In genomic region chr4:155120583-155120982, GRCm38 (mm10) we compare ENCODE assay signal across 11 mouse cellular contexts. TPM values are rescaled to one million over a fixed set of nuclear protein-coding genes. Genes with fewer than 3 reads are reported as not detected.
DNase-seq lines count a peak whose midpoint lies in the region; ATAC-seq and TF ChIP-seq lines count a peak whose summit lies in the region.
"Had no signal": no experiment of that assay in that cellular context is flagged by ENCODE, and none has a peak within 500 bp of the region (broad histone marks: within the 10 kb centered on the region; RNA-seq: fewer than 3 reads in every experiment).

No protein-coding gene starts in this region.

- H3K27ac ChIP-seq in heart, embryonic 12.5 days (ENCODE audit: poor library complexity, severe bottlenecking) = no peak overlapping the region
- peak overlapping the region; percentile 65; the same call in 1 of the 2 replicates for H3K27ac ChIP-seq in embryonic facial prominence, embryonic 10.5 days (replicated peaks)
- H3K27ac ChIP-seq in limb, embryonic 14.5 days (replicated peaks; ENCODE audit: low read depth, low read length) = peak overlapping the region; percentile 15
- no peak overlapping the region for H3K27ac ChIP-seq in midbrain, embryonic 15.5 days
- H3K27ac ChIP-seq: hindbrain, embryonic 14.5 days; neural tube, embryonic 13.5 days had no signal

- no peak overlapping the region for H3K4me2 ChIP-seq in heart, embryonic 12.5 days
- no peak overlapping the region for H3K4me2 ChIP-seq in limb, embryonic 14.5 days (replicated peaks; ENCODE audit: low read depth, low read length, severe bottlenecking)
- H3K4me2 ChIP-seq in myocyte (ENCODE audit: low read depth) = no peak overlapping the region
- no peak overlapping the region for H3K4me2 ChIP-seq in midbrain, embryonic 15.5 days
- H3K4me2 ChIP-seq: hindbrain, embryonic 14.5 days; neural tube, embryonic 13.5 days had no signal

- no peaks in the 10 kb centered on the region for H3K27me3 ChIP-seq in heart, embryonic 12.5 days (replicated peaks)
- no peaks in the 10 kb centered on the region for H3K27me3 ChIP-seq in embryonic facial prominence, embryonic 10.5 days (replicated peaks; ENCODE audit: low read depth, poor library complexity, severe bottlenecking)
- H3K27me3 ChIP-seq in limb, embryonic 14.5 days (ENCODE audit: control insufficient read depth, insufficient read depth, low read length) = no peaks in the 10 kb centered on the region
- no peaks in the 10 kb centered on the region for H3K27me3 ChIP-seq in myocyte (ENCODE audit: control insufficient read depth, insufficient read depth, insufficient read length)
- H3K27me3 ChIP-seq in midbrain, embryonic 15.5 days (replicated peaks) = no peaks in the 10 kb centered on the region
- H3K27me3 ChIP-seq: neural tube, embryonic 13.5 days had no signal

- no peak overlapping the region for H3ac ChIP-seq in myocyte (ENCODE audit: control insufficient read depth, insufficient read length)

- H3K9ac ChIP-seq in heart, embryonic 12.5 days = 0 out of 2 replicates have a peak overlapping the region, but pooled peaks have one; percentile 15
- no peak overlapping the region for H3K9ac ChIP-seq in limb, embryonic 14.5 days (ENCODE audit: low read depth, low read length, severe bottlenecking)
- H3K9ac ChIP-seq in midbrain, embryonic 15.5 days = no peak overlapping the region
- H3K9ac ChIP-seq: hindbrain, embryonic 14.5 days; neural tube, embryonic 13.5 days had no signal

- H3K79me2 ChIP-seq in myocyte (ENCODE audit: control insufficient read depth, insufficient read depth) = no peaks in the 10 kb centered on the region

- H3K4me3 ChIP-seq in heart, embryonic 12.5 days = no peak overlapping the region
- H3K4me3 ChIP-seq in embryonic facial prominence, embryonic 10.5 days = no peak overlapping the region
- H3K4me3 ChIP-seq in limb, embryonic 14.5 days (replicated peaks; ENCODE audit: low read length) = no peak overlapping the region
- no peak overlapping the region for H3K4me3 ChIP-seq in myocyte
- no peak overlapping the region for H3K4me3 ChIP-seq in midbrain, embryonic 15.5 days
- H3K4me3 ChIP-seq: neural tube, embryonic 13.5 days had no signal

- H3K36me3 ChIP-seq in heart, embryonic 12.5 days = peaks cover 8% of the 10 kb centered on the region; the same call in 1 of the 2 replicates
- H3K36me3 ChIP-seq in embryonic facial prominence, embryonic 10.5 days (replicated peaks) = no peaks in the 10 kb centered on the region; the same call in 1 of the 2 replicates
- H3K36me3 ChIP-seq in limb, embryonic 14.5 days (ENCODE audit: control insufficient read depth, insufficient read depth, low read length) = no peaks in the 10 kb centered on the region
- H3K36me3 ChIP-seq in myocyte (ENCODE audit: control insufficient read depth, insufficient read depth) = no peaks in the 10 kb centered on the region
- H3K36me3 ChIP-seq in midbrain, embryonic 15.5 days (replicated peaks) = no peaks in the 10 kb centered on the region
- H3K36me3 ChIP-seq: neural tube, embryonic 13.5 days had no signal

- peaks cover 58% of the 10 kb centered on the region for H3K4me1 ChIP-seq in heart, embryonic 12.5 days (replicated peaks)
- peaks cover 75% of the 10 kb centered on the region for H3K4me1 ChIP-seq in embryonic facial prominence, embryonic 10.5 days
- peaks cover 48% of the 10 kb centered on the region for H3K4me1 ChIP-seq in limb, embryonic 14.5 days (ENCODE audit: control insufficient read depth, insufficient read depth, low read length)
- H3K4me1 ChIP-seq in midbrain, embryonic 15.5 days = peaks cover 18% of the 10 kb centered on the region

- no peak for TF ChIP-seq POLR2A in limb, embryonic 14.5 days (IDR thresholded peaks at IDR 0.05; ENCODE audit: borderline replicate concordance, extremely low read depth, insufficient read depth, insufficient read length)
- TF ChIP-seq POLR2A in myocyte (IDR thresholded peaks at IDR 0.05; ENCODE audit: insufficient read length, low read depth) = no peak

- no peak for DNase-seq in heart, adult 9 months (ENCODE audit: low spot score in 2 of 2)
- DNase-seq in embryonic facial prominence, embryonic 10.5 days (ENCODE audit: low spot score) = no peak
- DNase-seq in limb, embryonic 14.5 days (ENCODE audit: low spot score) = no peak
- DNase-seq in right cerebral cortex, postnatal 14 days = no peak
- DNase-seq in ovary, postnatal 14 days (ENCODE audit: low spot score) = no peak

- WGBS in heart, embryonic 12.5 days = 51% methylated on average over 5 of the region's 5 CpGs
- 78% methylated on average over 5 of the region's 5 CpGs for WGBS in embryonic facial prominence, embryonic 10.5 days
- 46% methylated on average over 5 of the region's 5 CpGs for WGBS in limb, embryonic 14.5 days
- 88% methylated on average over 5 of the region's 5 CpGs for WGBS in midbrain, embryonic 15.5 days

- H3K9me3 ChIP-seq in heart, embryonic 12.5 days (replicated peaks) = peaks cover 14% of the 10 kb centered on the region
- peaks cover 7% of the 10 kb centered on the region; the same call in 1 of the 2 replicates for H3K9me3 ChIP-seq in embryonic facial prominence, embryonic 10.5 days
- H3K9me3 ChIP-seq in limb, embryonic 14.5 days (ENCODE audit: control insufficient read depth, low read length) = 0 out of 2 replicates have a peak, but pooled peaks cover 5% of the 10 kb centered on the region
- H3K9me3 ChIP-seq in midbrain, embryonic 15.5 days = no peaks in the 10 kb centered on the region
- H3K9me3 ChIP-seq: neural tube, embryonic 13.5 days had no signal

- no peak for ATAC-seq in heart, embryonic 12.5 days (ENCODE audit: insufficient number of reproducible peaks, low FRiP score)
- ATAC-seq in limb, embryonic 14.5 days (ENCODE audit: low FRiP score, low read depth) = no peak
- no peak for ATAC-seq in midbrain, embryonic 15.5 days (replicated peaks)
- ATAC-seq: forebrain, embryonic 16.5 days had no signal

TF ChIP-seq in myocyte, 11 proteins besides CTCF, POLR2A, EP300 and RAD21:
- TF ChIP-seq TCF12 (IDR thresholded peaks at IDR 0.05; ENCODE audit: insufficient read depth, poor library complexity, severe bottlenecking) (no peak), MYOG (IDR thresholded peaks at IDR 0.05; ENCODE audit: control insufficient read depth in 1 of 3, insufficient read depth in 1 of 3, insufficient read length in 2 of 3, low read depth in 2 of 3) (peak in 2 of 3 experiments; percentile 31 to 82), TCF3 (IDR thresholded peaks at IDR 0.05; ENCODE audit: insufficient read length, low read depth) (no peak), REST (IDR thresholded peaks at IDR 0.05; ENCODE audit: insufficient read depth, insufficient read length) (no peak), CEBPB (IDR thresholded peaks at IDR 0.05; ENCODE audit: insufficient read depth, poor library complexity, severe bottlenecking) (no peak), USF1 (IDR thresholded peaks at IDR 0.05; ENCODE audit: low read depth) (no peak), MYOD1 (IDR thresholded peaks at IDR 0.05; ENCODE audit: control insufficient read depth in 1 of 3, insufficient read length in 2 of 3, low read depth in 2 of 3) (peak in 2 of 3 experiments; percentile 43 to 78), E2F4 (IDR thresholded peaks at IDR 0.05; ENCODE audit: insufficient read depth) (no peak), POLR2AphosphoS2 (IDR thresholded peaks at IDR 0.05; ENCODE audit: insufficient read length, low read depth) (no peak), SRF (IDR thresholded peaks at IDR 0.05; ENCODE audit: control insufficient read depth, insufficient read length, low read depth) (no peak), MAX (IDR thresholded peaks at IDR 0.05; ENCODE audit: low read depth) (no peak)
TF ChIP-seq in myocyte: peak in this region for 2.

RNA-seq across cellular contexts. Expression of gene Morn1, which starts 34.2 kb away (rescaled TPM):
- polyA plus RNA-seq in heart, embryonic 12.5 days (2016; fragmentation: Nextera tagmentation; extraction: Ambion mirVana) = 3.1 and 3.9 TPM in 2 replicates
- 4.3 and 5.4 TPM in 2 replicates for polyA plus RNA-seq in embryonic facial prominence, embryonic 10.5 days (2016; fragmentation: Nextera tagmentation; extraction: Ambion mirVana)
- polyA plus RNA-seq in limb, embryonic 14.5 days (2012; rRNA removed) = 6.5 and 7.9 TPM in 2 replicates
- 4.5 and 4.7 TPM in 2 replicates for polyA plus RNA-seq in limb, embryonic 14.5 days (2014; fragmentation: Nextera tagmentation; extraction: Ambion mirVana)
- polyA plus RNA-seq in myocyte (2012; fragmentation: generic; extraction: Trizol) = 2.6 TPM
- polyA plus RNA-seq in midbrain, embryonic 15.5 days (2015; fragmentation: Nextera tagmentation; extraction: Ambion mirVana) = 8.2 and 8.9 TPM in 2 replicates

RNA-seq across cellular contexts. Expression of gene Rer1, which starts 34.4 kb away (rescaled TPM):
- polyA plus RNA-seq in heart, embryonic 12.5 days (2016; fragmentation: Nextera tagmentation; extraction: Ambion mirVana) = 136 and 144 TPM in 2 replicates
- 128 and 134 TPM in 2 replicates for polyA plus RNA-seq in embryonic facial prominence, embryonic 10.5 days (2016; fragmentation: Nextera tagmentation; extraction: Ambion mirVana)
- 121 and 129 TPM in 2 replicates for polyA plus RNA-seq in limb, embryonic 14.5 days (2012; rRNA removed)
- 173 and 175 TPM in 2 replicates for polyA plus RNA-seq in limb, embryonic 14.5 days (2014; fragmentation: Nextera tagmentation; extraction: Ambion mirVana)
- 117 TPM for polyA plus RNA-seq in myocyte (2012; fragmentation: generic; extraction: Trizol)
- polyA plus RNA-seq in midbrain, embryonic 15.5 days (2015; fragmentation: Nextera tagmentation; extraction: Ambion mirVana) = 111 and 115 TPM in 2 replicates

RNA-seq across cellular contexts. Expression of gene Pex10, which starts 53.8 kb away (rescaled TPM):
- 15.3 and 15.9 TPM in 2 replicates for polyA plus RNA-seq in heart, embryonic 12.5 days (2016; fragmentation: Nextera tagmentation; extraction: Ambion mirVana)
- polyA plus RNA-seq in embryonic facial prominence, embryonic 10.5 days (2016; fragmentation: Nextera tagmentation; extraction: Ambion mirVana) = 19.0 and 22.2 TPM in 2 replicates
- polyA plus RNA-seq in limb, embryonic 14.5 days (2012; rRNA removed) = 24.4 and 28.0 TPM in 2 replicates
- 6.7 and 9.0 TPM in 2 replicates for polyA plus RNA-seq in limb, embryonic 14.5 days (2014; fragmentation: Nextera tagmentation; extraction: Ambion mirVana)
- polyA plus RNA-seq in myocyte (2012; fragmentation: generic; extraction: Trizol) = 12.4 TPM
- polyA plus RNA-seq in midbrain, embryonic 15.5 days (2015; fragmentation: Nextera tagmentation; extraction: Ambion mirVana) = 21.9 and 22.7 TPM in 2 replicates

Comparison
In these comparisons a context has a peak if more than half of its experiments do, and no peak if none do; other contexts are left out.
1. H3K27ac ChIP-seq: peak in embryonic facial prominence, embryonic 10.5 days (single experiment) and limb, embryonic 14.5 days (single experiment); none in heart, embryonic 12.5 days (single experiment) and midbrain, embryonic 15.5 days (single experiment).